ENCODE assay signal across 9 mouse cellular contexts in the genomic region with DNA sequence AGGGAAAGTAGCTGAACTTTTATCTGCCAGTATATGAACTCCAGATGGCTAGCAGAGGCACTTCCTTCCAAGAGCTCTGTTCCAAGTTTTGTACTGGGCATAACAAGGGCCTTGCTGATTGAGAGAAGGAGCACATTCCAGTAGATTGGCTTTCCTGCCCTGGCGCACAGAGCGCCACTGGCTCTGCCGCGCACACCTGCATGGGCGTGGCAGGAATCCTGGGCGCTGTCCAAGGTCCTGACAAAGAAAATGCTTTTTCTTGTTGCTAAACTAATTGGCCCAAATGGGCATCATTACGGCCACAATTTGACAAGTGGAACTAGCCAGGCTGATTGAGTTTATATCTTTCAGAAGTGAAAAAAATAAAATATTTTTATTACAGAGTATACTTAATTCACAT.
DNase-seq lines count a peak whose midpoint lies in the region; TF ChIP-seq lines count a peak whose summit lies in the region.
"Had no signal": no experiment of that assay in that cellular context is flagged by ENCODE, and none has a peak within 500 bp of the region (broad histone marks: within the 10 kb centered on the region; RNA-seq: fewer than 3 reads in every experiment).

No protein-coding gene starts in this region.

- 9% methylated on average over 7 of the region's 7 CpGs for WGBS in cerebellum, adult 2 months

- no peak for TF ChIP-seq POLR2A in cerebellum, adult 2 months (IDR thresholded peaks at IDR 0.05; ENCODE audit: borderline replicate concordance, insufficient read depth, low read length)

- no peaks in the 10 kb centered on the region for H3K4me1 ChIP-seq in cerebellum, adult 2 months (ENCODE audit: control insufficient read depth, insufficient read depth, low read length)

- DNase-seq in adrenal gland, postnatal 36 days: peak; percentile 1 to 7
- DNase-seq in adrenal gland, postnatal 25 days: no peak
- peak; percentile 54 for DNase-seq in testis, postnatal 10 days (ENCODE audit: low spot score)
- DNase-seq in testis, postnatal 14 days (ENCODE audit: low spot score): no peak
- peak; percentile 33 for DNase-seq in kidney, postnatal 14 days
- DNase-seq in thymus, postnatal 25 days: peak; percentile 7
- no peak for DNase-seq in cerebellum, adult 2 months
- no peak for DNase-seq in layer of hippocampus, postnatal 36 days
- DNase-seq: cerebellum, adult 9-10 months had no signal

- no peak overlapping the region for H3K27ac ChIP-seq in cerebellum, adult 2 months (ENCODE audit: insufficient read depth, low read length)

- TF ChIP-seq CTCF in cerebellum, adult 2 months (IDR thresholded peaks at IDR 0.05; ENCODE audit: borderline replicate concordance, insufficient read depth, low read depth, low read length): no peak

- peaks cover 2% of the 10 kb centered on the region; the same call in 1 of the 2 replicates for H3K27me3 ChIP-seq in cerebellum, adult 2 months (ENCODE audit: control insufficient read depth, insufficient read depth, low read length)

- no peak overlapping the region for H3K4me3 ChIP-seq in cerebellum, adult 2 months (replicated peaks; ENCODE audit: insufficient read depth, low read depth, low read length)

Comparison
In these comparisons a context has a peak if more than half of its experiments do, and no peak if none do; other contexts are left out.
1. DNase-seq: peak in adrenal gland, postnatal 36 days (2 of 2), testis, postnatal 10 days (single experiment), kidney, postnatal 14 days (single experiment) and thymus, postnatal 25 days (single experiment); none in adrenal gland, postnatal 25 days (single experiment), testis, postnatal 14 days (single experiment), cerebellum, adult 2 months (0 of 2) and layer of hippocampus, postnatal 36 days (0 of 2).